Mouse (Mus musculus): ENCODE data around the gene Cfap161.

DNA sequence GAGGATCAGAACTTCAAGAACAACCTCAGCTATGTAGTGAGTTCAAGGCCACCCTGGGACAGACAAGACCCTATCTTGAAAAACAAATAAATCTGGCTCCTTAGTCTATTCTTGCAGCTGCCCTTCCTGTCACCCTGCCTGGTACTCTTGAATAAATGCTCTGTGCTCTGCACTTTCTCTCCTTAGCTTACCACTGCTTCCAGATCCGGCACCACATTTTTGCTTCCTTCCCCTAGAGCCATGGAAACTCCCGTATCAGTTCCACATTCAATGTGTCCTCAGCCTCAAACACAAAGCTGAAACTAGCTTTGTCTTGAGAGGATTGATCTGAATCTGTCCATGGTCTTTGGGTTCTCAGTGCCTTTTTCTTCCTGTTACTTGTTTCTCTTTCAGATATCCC is 70.1 kb downstream of the Cfap161 start:
- no peak for TF ChIP-seq CHD2 (IDR thresholded peaks at IDR 0.05; ENCODE audit: low read depth, low read length)
- no peak for TF ChIP-seq ZNF384 (IDR thresholded peaks at IDR 0.05; ENCODE audit: low read depth, low read length)
